Mouse (Mus musculus) small intestine, adult 2 months (tissue): ENCODE data around the gene Spice1. TPM values are rescaled to one million over a fixed set of nuclear protein-coding genes. Genes with fewer than 3 reads are reported as not detected.
A peak's percentile ranks its signal among the peaks of the same experiment; 100 is the strongest.

ENCODE experiments used
- H3K27ac ChIP-seq: fragments of 200-500 bp; 2 replicates; pipeline ENCODE4 v1.5.1; 2012; ENCODE audit warnings: low read depth, low read length, control low read depth, inconsistent platforms; ENCODE audit not compliant: insufficient read depth
- H3K27me3 ChIP-seq: fragments of 200-500 bp; 2 replicates; pipeline ENCODE4 v1.6.1; 2012; ENCODE audit warnings: mild to moderate bottlenecking, moderate library complexity, low read length, inconsistent platforms; ENCODE audit not compliant: control insufficient read depth, insufficient read depth
- H3K36me3 ChIP-seq: fragments of 200-500 bp; 2 replicates; pipeline ENCODE4 v1.6.1; 2012; ENCODE audit warnings: mild to moderate bottlenecking, low read length, control low read depth, inconsistent platforms; ENCODE audit not compliant: control insufficient read depth, insufficient read depth
- H3K4me1 ChIP-seq: fragments of 200-500 bp; 2 replicates; pipeline ENCODE4 v1.6.1; 2012; ENCODE audit warnings: low read length, inconsistent platforms, mixed read lengths; ENCODE audit not compliant: control insufficient read depth, insufficient read depth, insufficient read length
- H3K4me3 ChIP-seq: fragments of 200-500 bp; 2 replicates; pipeline ENCODE4 v1.5.1; 2012; ENCODE audit warnings: low read depth, mild to moderate bottlenecking, control low read depth, inconsistent platforms, low read length, moderate library complexity
- CTCF ChIP-seq: fragments of 200-500 bp; IDR thresholded peaks from 2 replicates; pipeline ENCODE4 v1.5.1; 2012; ENCODE audit warnings: low read depth, mild to moderate bottlenecking, control low read depth, inconsistent platforms, low read length, moderate library complexity, mixed read lengths; ENCODE audit not compliant: insufficient replicate concordance, insufficient read length; ENCODE audit errors: extremely low read depth
- POLR2A ChIP-seq: fragments of 200-500 bp; IDR thresholded peaks from 2 replicates; pipeline ENCODE4 v1.6.1; 2012; ENCODE audit warnings: low read depth, mild to moderate bottlenecking, control low read depth, inconsistent platforms, low read length, moderate library complexity
- WGBS: fragments of 180-500 bp; shearing (Covaris S2); methylation state at CpG from one replicate; pipeline ENCODE4 v1.1.7; 2018; 5-methylcytosine and 5-hydroxymethylcytosine counted together
- polyA plus RNA-seq: library from polyadenylated mRNA; depleted of rRNA; stranded (reverse); fragments of >200 nt; gene quantifications from 2 replicates; pipeline ENCODE4 v1.2.3, GENCODE M21; 2012

The Spice1 gene
- polyA plus RNA-seq, 1 experiment: 3.2 TPM

GRCm38 (mm10) chr16:44320232-44320631 lies 26.7 kb upstream of the Spice1 start:
- H3K27me3 ChIP-seq: no peaks in the 10 kb centered on the region
- H3K36me3 ChIP-seq: no peaks in the 10 kb centered on the region
- H3K27ac ChIP-seq: no peak overlapping the region
- WGBS: 94% methylated on average over 3 of the region's 3 CpGs
- TF ChIP-seq CTCF: no peak
- TF ChIP-seq POLR2A: no peak
- no peak overlapping the region for H3K4me3 ChIP-seq
- no peaks in the 10 kb centered on the region for H3K4me1 ChIP-seq

DNA sequence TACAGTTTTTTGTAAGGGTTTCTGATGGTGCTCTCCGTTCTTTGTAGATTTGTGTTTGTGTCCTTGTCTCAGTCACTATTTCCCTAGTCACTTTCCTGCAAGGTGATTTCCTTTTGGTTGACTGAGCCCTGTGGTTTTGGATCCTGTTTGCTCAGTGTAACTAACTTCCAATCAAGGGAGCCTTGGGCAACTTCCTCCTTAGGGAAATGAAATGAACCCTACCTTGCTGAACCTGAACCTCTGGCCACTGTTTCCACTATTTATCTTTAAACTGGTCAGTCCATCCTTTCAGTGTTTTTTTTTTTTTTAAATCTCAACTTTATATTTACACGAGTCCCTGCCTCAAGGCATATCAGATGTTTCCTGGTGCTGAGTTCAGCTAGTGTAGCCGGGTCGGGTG lies 18.3 kb upstream of the Spice1 start:
- H3K4me3 ChIP-seq: no peak overlapping the region
- H3K27ac ChIP-seq: no peak overlapping the region
- H3K27me3 ChIP-seq: no peaks in the 10 kb centered on the region
- WGBS: 30% methylated on average over 4 of the region's 4 CpGs
- TF ChIP-seq POLR2A (no peak), CTCF (no peak)
- H3K4me1 ChIP-seq: no peaks in the 10 kb centered on the region
- no peaks in the 10 kb centered on the region for H3K36me3 ChIP-seq

- peak; percentile 30; the same call in 1 of the 2 replicates for TF ChIP-seq CTCF
- no peak for TF ChIP-seq POLR2A
- H3K4me1 ChIP-seq: no peaks in the 10 kb centered on the region
- no peak overlapping the region for H3K4me3 ChIP-seq
- 93% methylated on average over 9 of the region's 9 CpGs for whole genome bisulfite sequencing
- H3K27ac ChIP-seq: no peak overlapping the region
- no peaks in the 10 kb centered on the region for H3K27me3 ChIP-seq
- H3K36me3 ChIP-seq: no peaks in the 10 kb centered on the region
Observed at GRCm38 (mm10) chr16:44330657-44331056, 16.3 kb upstream of the Spice1 start.

- 76% methylated on average over 9 of the region's 9 CpGs for WGBS
- Histone ChIP-seq H3K27me3 (no peaks in the 10 kb centered on the region), H3K27ac (no peak overlapping the region), H3K36me3 (no peaks in the 10 kb centered on the region), H3K4me1 (no peaks in the 10 kb centered on the region), H3K4me3 (no peak overlapping the region)
- no peak for TF ChIP-seq CTCF
- TF ChIP-seq POLR2A: no peak
Observed at GRCm38 (mm10) chr16:44331154-44331553, 15.8 kb upstream of the Spice1 start.

- no peaks in the 10 kb centered on the region for H3K27me3 ChIP-seq
- peak overlapping the region; percentile 78 for H3K4me3 ChIP-seq
- H3K36me3 ChIP-seq: no peaks in the 10 kb centered on the region
- no peak overlapping the region for H3K27ac ChIP-seq
- TF ChIP-seq CTCF: no peak
- no peak for TF ChIP-seq POLR2A
- 17% methylated on average over 6 of the region's 6 CpGs for WGBS
- H3K4me1 ChIP-seq: no peaks in the 10 kb centered on the region
Observed at GRCm38 (mm10) chr16:44331671-44331994, 15.3 kb upstream of the Spice1 start.

DNA sequence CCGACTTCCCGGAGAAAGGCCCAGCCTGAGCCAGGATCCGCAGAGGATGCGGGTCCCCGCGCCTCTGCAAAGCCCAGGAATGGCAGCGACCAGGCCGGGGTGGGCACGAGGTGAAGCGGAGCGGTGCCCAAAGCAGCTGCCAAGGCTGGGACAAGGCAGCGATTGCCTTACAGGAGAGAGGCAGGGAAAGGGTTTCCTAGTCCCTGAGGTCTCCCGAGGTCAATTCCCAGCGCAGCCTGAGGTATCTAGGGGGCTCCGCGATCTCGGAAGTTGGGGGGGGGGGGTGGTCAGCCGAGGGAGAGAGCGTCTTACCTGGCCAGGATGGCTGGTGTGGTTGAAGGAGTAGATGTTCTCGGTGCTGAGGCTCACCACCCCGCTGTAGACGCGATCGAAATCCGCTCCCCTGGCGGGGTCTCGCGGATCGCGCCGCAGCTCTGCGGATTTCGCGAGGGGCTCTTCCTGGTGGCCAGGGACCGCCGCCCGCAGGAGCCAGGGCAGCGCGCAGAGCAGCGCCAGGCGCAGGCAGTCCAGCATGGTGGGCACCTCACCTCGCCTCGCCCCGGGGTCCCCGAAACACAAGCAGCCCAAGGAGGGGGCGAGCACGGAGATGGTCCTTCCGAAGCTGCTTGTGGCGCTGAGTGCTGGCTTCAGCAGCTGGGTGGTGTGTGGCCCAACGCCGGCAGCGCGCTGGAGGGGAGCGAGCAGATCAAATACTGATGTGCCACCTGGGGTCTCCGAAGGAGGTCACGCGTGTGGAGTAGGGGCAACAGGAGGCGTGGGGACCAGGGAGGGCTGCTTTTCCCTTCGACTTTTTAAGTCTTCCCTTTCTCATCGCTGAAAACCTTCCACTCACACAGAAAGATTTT lies 14.7 kb upstream of the Spice1 start:
- Histone ChIP-seq H3K27ac (peak overlapping the region; percentile 48), H3K27me3 (no peaks in the 10 kb centered on the region), H3K4me3 (peak overlapping the region; percentile 78), H3K4me1 (no peaks in the 10 kb centered on the region), H3K36me3 (no peaks in the 10 kb centered on the region)
- 2% methylated on average over 60 of the region's 60 CpGs for WGBS
- TF ChIP-seq CTCF (no peak), POLR2A (no peak)

- TF ChIP-seq CTCF: peak; percentile 25; the same call in 1 of the 2 replicates
- no peak; the same call in 1 of the 2 replicates for TF ChIP-seq POLR2A
- no peaks in the 10 kb centered on the region for H3K27me3 ChIP-seq
- no peaks in the 10 kb centered on the region for H3K36me3 ChIP-seq
- H3K4me1 ChIP-seq: no peaks in the 10 kb centered on the region
- WGBS: 2% methylated on average over 15 of the region's 15 CpGs
- peak within 1 kb of the TSS; percentile 48 for H3K27ac ChIP-seq
- peak within 1 kb of the TSS; percentile 78 for H3K4me3 ChIP-seq
Observed at GRCm38 (mm10) chr16:44332861-44333284, 14.0 kb upstream of the Spice1 start, which contains the start of gene Sidt1. Sidt1 (minus strand) TSS chr16:44333196.
